Mouse (Mus musculus): ENCODE measurements around the gene Nfib.

Nfib gene

GRCm38 (mm10) chr4:82466144-82466543, 239.4 kb downstream of the Nfib start:
- WGBS: 34% methylated on average over 6 of the region's 6 CpGs

GRCm38 (mm10) chr4:82464051-82464632, 241.4 kb downstream of the Nfib start:
- 44% methylated on average over 8 of the region's 8 CpGs for WGBS

- WGBS: 66% methylated on average over 7 of the region's 7 CpGs
Observed at GRCm38 (mm10) chr4:82463189-82463715, 242.3 kb downstream of the Nfib start.

- 83% methylated on average over 2 of the region's 2 CpGs for WGBS
Observed at GRCm38 (mm10) chr4:82461676-82462075, 243.9 kb downstream of the Nfib start.

- 74% methylated on average over 10 of the region's 10 CpGs for WGBS
Observed at GRCm38 (mm10) chr4:82458895-82459294, 246.7 kb downstream of the Nfib start.

- 74% methylated on average over 5 of the region's 5 CpGs for WGBS
Observed at GRCm38 (mm10) chr4:82456908-82457307, 248.6 kb downstream of the Nfib start.

- 64% methylated on average over 3 of the region's 3 CpGs for WGBS
Observed at GRCm38 (mm10) chr4:82456323-82456713, 249.2 kb downstream of the Nfib start.

- 85% methylated on average over 8 of the region's 8 CpGs for WGBS
Observed at GRCm38 (mm10) chr4:82455617-82456322, 249.8 kb downstream of the Nfib start.

- WGBS: 75% methylated on average over 4 of the region's 4 CpGs
Observed at GRCm38 (mm10) chr4:82454989-82455388, 250.6 kb downstream of the Nfib start.

GRCm38 (mm10) chr4:82452905-82453304, 252.6 kb downstream of the Nfib start:
- 77% methylated on average over 4 of the region's 4 CpGs for WGBS

- 24% methylated on average over 8 of the region's 8 CpGs for WGBS
Observed at GRCm38 (mm10) chr4:82447061-82447671, 258.4 kb downstream of the Nfib start.

- WGBS: 51% methylated on average over 1 of the region's 1 CpGs
Observed at GRCm38 (mm10) chr4:82444078-82444477, 261.5 kb downstream of the Nfib start.

GRCm38 (mm10) chr4:82443441-82443840, 262.1 kb downstream of the Nfib start:
- 84% methylated on average over 5 of the region's 5 CpGs for WGBS

- WGBS: 61% methylated on average over 5 of the region's 5 CpGs
Observed at GRCm38 (mm10) chr4:82443003-82443402, 262.5 kb downstream of the Nfib start.

GRCm38 (mm10) chr4:82440606-82441005, 264.9 kb downstream of the Nfib start:
- WGBS: 67% methylated on average over 2 of the region's 2 CpGs

- WGBS: 63% methylated on average over 8 of the region's 8 CpGs
Observed at GRCm38 (mm10) chr4:82439813-82440212, 265.7 kb downstream of the Nfib start.

GRCm38 (mm10) chr4:82438631-82439030, 266.9 kb downstream of the Nfib start:
- 92% methylated on average over 5 of the region's 5 CpGs for WGBS

GRCm38 (mm10) chr4:82437533-82438318, 267.8 kb downstream of the Nfib start:
- 30% methylated on average over 12 of the region's 12 CpGs for WGBS

- 67% methylated on average over 2 of the region's 2 CpGs for WGBS
Observed at GRCm38 (mm10) chr4:82436656-82437055, 268.9 kb downstream of the Nfib start.

- 47% methylated on average over 5 of the region's 5 CpGs for WGBS
Observed at GRCm38 (mm10) chr4:82435716-82436115, 269.8 kb downstream of the Nfib start.

- WGBS: 55% methylated on average over 13 of the region's 13 CpGs
Observed at GRCm38 (mm10) chr4:82433926-82434705, 271.4 kb downstream of the Nfib start.
